ENCODE assay signal across 17 mouse cellular contexts in genomic region chr5:148159328-148159727, GRCm38 (mm10).
A peak's percentile ranks its signal among the peaks of the same experiment; 100 is the strongest.
DNase-seq lines count a peak whose midpoint lies in the region; ATAC-seq lines count a peak whose summit lies in the region.
"Had no signal": no experiment of that assay in that cellular context is flagged by ENCODE, and none has a peak within 500 bp of the region (broad histone marks: within the 10 kb centered on the region; RNA-seq: fewer than 3 reads in every experiment).

No protein-coding gene starts in this region.

- no peak for ATAC-seq in hindbrain, embryonic 11.5 days (ENCODE audit: low FRiP score)
- ATAC-seq in midbrain, embryonic 11.5 days (ENCODE audit: low FRiP score) = no peak
- no peak; the same call in 1 of the 2 replicates for ATAC-seq in midbrain, embryonic 15.5 days (replicated peaks)
- ATAC-seq: forebrain, embryonic 16.5 days had no signal

- no peaks in the 10 kb centered on the region for H3K36me3 ChIP-seq in hindbrain, embryonic 10.5 days
- no peaks in the 10 kb centered on the region for H3K36me3 ChIP-seq in hindbrain, embryonic 11.5 days (ENCODE audit: control insufficient read depth, insufficient read depth, low read length)
- no peaks in the 10 kb centered on the region for H3K36me3 ChIP-seq in midbrain, embryonic 11.5 days (ENCODE audit: control insufficient read depth, insufficient read depth, low read length)
- H3K36me3 ChIP-seq in midbrain, embryonic 15.5 days (replicated peaks) = no peaks in the 10 kb centered on the region

- no peak overlapping the region for H3K4me3 ChIP-seq in hindbrain, embryonic 10.5 days
- H3K4me3 ChIP-seq in hindbrain, embryonic 11.5 days (ENCODE audit: low read depth, low read length) = no peak overlapping the region
- no peak overlapping the region for H3K4me3 ChIP-seq in midbrain, embryonic 11.5 days (ENCODE audit: low read depth, low read length)
- no peak overlapping the region for H3K4me3 ChIP-seq in midbrain, embryonic 15.5 days
- H3K4me3 ChIP-seq: erythroblast, embryonic 14.5 days; megakaryocyte, embryonic 14.5 days had no signal

- DNase-seq in adrenal gland, adult (ENCODE audit: inconsistent age in 2 of 2, low spot score in 1 of 2) = peak; percentile 12 to 29
- no peak for DNase-seq in adrenal gland, adult 18-20 months (ENCODE audit: low spot score in 2 of 2)
- no peak for DNase-seq in hindbrain, embryonic 10.5 days (ENCODE audit: low spot score)
- DNase-seq in hindbrain, embryonic 11.5 days (ENCODE audit: low spot score) = no peak
- DNase-seq in midbrain, embryonic 11.5 days (ENCODE audit: low spot score, missing footprints) = peak; percentile 70
- peak; percentile 59 for DNase-seq in lung, postnatal 10 days
- no peak for DNase-seq in frontal cortex, postnatal 25 days (ENCODE audit: low spot score in 2 of 2)
- DNase-seq: gastrocnemius, postnatal 10 days; heart, postnatal 10 days; left cerebral cortex, postnatal 4 days; right cerebral cortex, adult 18-20 months; thymus, postnatal 25 days had no signal

- peaks cover 12% of the 10 kb centered on the region for H3K4me1 ChIP-seq in hindbrain, embryonic 10.5 days (replicated peaks)
- H3K4me1 ChIP-seq in hindbrain, embryonic 11.5 days (replicated peaks; ENCODE audit: control insufficient read depth, insufficient read depth, low read length) = no peaks in the 10 kb centered on the region
- no peaks in the 10 kb centered on the region for H3K4me1 ChIP-seq in midbrain, embryonic 11.5 days (ENCODE audit: control insufficient read depth, insufficient read depth, low read length)
- H3K4me1 ChIP-seq in midbrain, embryonic 15.5 days = no peaks in the 10 kb centered on the region; the same call in 1 of the 2 replicates
- H3K4me1 ChIP-seq: megakaryocyte, embryonic 14.5 days had no signal

- H3K27ac ChIP-seq in hindbrain, embryonic 10.5 days = 0 out of 2 replicates have a peak overlapping the region, but pooled peaks have one; percentile 1
- H3K27ac ChIP-seq in hindbrain, embryonic 11.5 days (ENCODE audit: low read depth, low read length) = no peak overlapping the region
- no peak overlapping the region for H3K27ac ChIP-seq in midbrain, embryonic 11.5 days (ENCODE audit: low read depth, low read length)
- no peak overlapping the region for H3K27ac ChIP-seq in midbrain, embryonic 15.5 days
- H3K27ac ChIP-seq: liver, embryonic 14.5 days had no signal

- 61% methylated on average over 8 of the region's 8 CpGs for WGBS in hindbrain, embryonic 10.5 days
- WGBS in hindbrain, embryonic 11.5 days = 58% methylated on average over 8 of the region's 8 CpGs
- WGBS in midbrain, embryonic 11.5 days = 66% methylated on average over 8 of the region's 8 CpGs
- WGBS in midbrain, embryonic 15.5 days = 46% methylated on average over 8 of the region's 8 CpGs

- no peaks in the 10 kb centered on the region for H3K9me3 ChIP-seq in hindbrain, embryonic 10.5 days
- no peaks in the 10 kb centered on the region for H3K9me3 ChIP-seq in hindbrain, embryonic 11.5 days (ENCODE audit: control insufficient read depth, low read length)
- H3K9me3 ChIP-seq in midbrain, embryonic 11.5 days (ENCODE audit: control insufficient read depth, low read length) = no peaks in the 10 kb centered on the region
- no peaks in the 10 kb centered on the region for H3K9me3 ChIP-seq in midbrain, embryonic 15.5 days

- H3K9ac ChIP-seq in hindbrain, embryonic 11.5 days (ENCODE audit: low read depth, low read length) = no peak overlapping the region
- no peak overlapping the region for H3K9ac ChIP-seq in midbrain, embryonic 11.5 days (ENCODE audit: low read length)
- no peak overlapping the region for H3K9ac ChIP-seq in midbrain, embryonic 15.5 days
- H3K9ac ChIP-seq: liver, embryonic 14.5 days had no signal

- H3K27me3 ChIP-seq in hindbrain, embryonic 10.5 days (ENCODE audit: insufficient read depth, poor library complexity, severe bottlenecking) = no peaks in the 10 kb centered on the region
- H3K27me3 ChIP-seq in hindbrain, embryonic 11.5 days (ENCODE audit: control insufficient read depth, insufficient read depth, low read length) = no peaks in the 10 kb centered on the region
- H3K27me3 ChIP-seq in midbrain, embryonic 11.5 days (ENCODE audit: control insufficient read depth, insufficient read depth, low read length) = no peaks in the 10 kb centered on the region
- H3K27me3 ChIP-seq in midbrain, embryonic 15.5 days (replicated peaks) = no peaks in the 10 kb centered on the region
- H3K27me3 ChIP-seq: megakaryocyte, embryonic 14.5 days had no signal

- no peak overlapping the region for H3K4me2 ChIP-seq in hindbrain, embryonic 11.5 days (replicated peaks; ENCODE audit: low read depth, low read length)
- H3K4me2 ChIP-seq in midbrain, embryonic 11.5 days = no peak overlapping the region
- H3K4me2 ChIP-seq in midbrain, embryonic 15.5 days = no peak overlapping the region

Comparison
In these comparisons a context has a peak if more than half of its experiments do, and no peak if none do; other contexts are left out.
1. DNase-seq: peak in adrenal gland, adult (2 of 2), midbrain, embryonic 11.5 days (single experiment) and lung, postnatal 10 days (single experiment); none in adrenal gland, adult 18-20 months (0 of 2), hindbrain, embryonic 10.5 days (single experiment), hindbrain, embryonic 11.5 days (single experiment) and frontal cortex, postnatal 25 days (0 of 2).